21 mouse cellular contexts compared by ENCODE assay signal in genomic region chr7:130535174-130535573, GRCm38 (mm10). TPM values are rescaled to one million over a fixed set of nuclear protein-coding genes. Genes with fewer than 3 reads are reported as not detected.
DNase-seq lines count a peak whose midpoint lies in the region; ATAC-seq and TF ChIP-seq lines count a peak whose summit lies in the region.
"Had no signal": no experiment of that assay in that cellular context is flagged by ENCODE, and none has a peak within 500 bp of the region (broad histone marks: within the 10 kb centered on the region; RNA-seq: fewer than 3 reads in every experiment).

No protein-coding gene starts in this region.

- peak; percentile 50 for TF ChIP-seq CTCF in intestine, postnatal 0 days (IDR thresholded peaks at IDR 0.05; ENCODE audit: low read depth)
- peak; percentile 38 for TF ChIP-seq CTCF in lung, postnatal 0 days (IDR thresholded peaks at IDR 0.05)
- TF ChIP-seq CTCF in small intestine, adult 2 months (IDR thresholded peaks at IDR 0.05; ENCODE audit: extremely low read depth, insufficient read length, insufficient replicate concordance, low read depth, low read length) = peak; percentile 6; the same call in 1 of the 2 replicates
- no peak for TF ChIP-seq CTCF in thymus, adult 2 months (IDR thresholded peaks at IDR 0.05; ENCODE audit: borderline replicate concordance, control insufficient read depth, extremely low read depth, insufficient read depth, low read length, poor library complexity)

- H3K4me1 ChIP-seq in intestine, postnatal 0 days (replicated peaks; ENCODE audit: control insufficient read depth, insufficient read depth, low read length) = no peaks in the 10 kb centered on the region
- no peaks in the 10 kb centered on the region for H3K4me1 ChIP-seq in intestine, embryonic 15.5 days (replicated peaks)
- no peaks in the 10 kb centered on the region for H3K4me1 ChIP-seq in lung, postnatal 0 days (ENCODE audit: insufficient read depth, low read depth, low read length)
- peaks cover 3% of the 10 kb centered on the region for H3K4me1 ChIP-seq in small intestine, adult 2 months (ENCODE audit: control insufficient read depth, insufficient read depth, insufficient read length, low read length)
- no peaks in the 10 kb centered on the region for H3K4me1 ChIP-seq in thymus, adult 2 months (replicated peaks; ENCODE audit: control insufficient read depth, insufficient read depth, low read length)
- H3K4me1 ChIP-seq: embryonic facial prominence, embryonic 12.5 days; limb, embryonic 10.5 days; stomach, embryonic 15.5 days had no signal

- TF ChIP-seq EP300 in lung, postnatal 0 days (IDR thresholded peaks at IDR 0.05) = no peak

- WGBS in intestine, postnatal 0 days = 88% methylated on average over 4 of the region's 4 CpGs
- WGBS in intestine, embryonic 15.5 days = 84% methylated on average over 4 of the region's 4 CpGs
- 83% methylated on average over 4 of the region's 4 CpGs for WGBS in lung, postnatal 0 days
- WGBS in small intestine, adult 2 months = 78% methylated on average over 4 of the region's 4 CpGs
- 83% methylated on average over 4 of the region's 4 CpGs for WGBS in thymus, adult 2 months

- H3K27ac ChIP-seq in intestine, postnatal 0 days (ENCODE audit: low read depth, low read length) = no peak overlapping the region
- no peak overlapping the region for H3K27ac ChIP-seq in intestine, embryonic 15.5 days
- H3K27ac ChIP-seq in lung, postnatal 0 days (ENCODE audit: low read length) = no peak overlapping the region
- H3K27ac ChIP-seq in small intestine, adult 2 months (ENCODE audit: insufficient read depth, low read depth, low read length) = no peak overlapping the region
- H3K27ac ChIP-seq in thymus, adult 2 months (ENCODE audit: control insufficient read depth, insufficient read depth, low read length) = no peak overlapping the region
- H3K27ac ChIP-seq: embryonic facial prominence, embryonic 12.5 days; hindbrain, embryonic 15.5 days; limb, embryonic 10.5 days; liver, embryonic 14.5 days; stomach, embryonic 15.5 days had no signal

- no peaks in the 10 kb centered on the region for H3K27me3 ChIP-seq in intestine, postnatal 0 days (replicated peaks; ENCODE audit: control insufficient read depth, insufficient read depth, low read length)
- H3K27me3 ChIP-seq in intestine, embryonic 15.5 days (replicated peaks) = no peaks in the 10 kb centered on the region
- no peaks in the 10 kb centered on the region for H3K27me3 ChIP-seq in lung, postnatal 0 days (replicated peaks; ENCODE audit: insufficient read depth, low read length)
- no peaks in the 10 kb centered on the region for H3K27me3 ChIP-seq in small intestine, adult 2 months (ENCODE audit: control insufficient read depth, insufficient read depth, low read length)
- no peaks in the 10 kb centered on the region for H3K27me3 ChIP-seq in thymus, adult 2 months (ENCODE audit: control insufficient read depth, insufficient read depth, low read length)
- H3K27me3 ChIP-seq: embryonic facial prominence, embryonic 12.5 days; hindbrain, embryonic 15.5 days; stomach, embryonic 15.5 days had no signal

- H3K9ac ChIP-seq in intestine, postnatal 0 days (ENCODE audit: low read depth, low read length) = no peak overlapping the region
- no peak overlapping the region for H3K9ac ChIP-seq in intestine, embryonic 15.5 days
- H3K9ac ChIP-seq in lung, postnatal 0 days (replicated peaks; ENCODE audit: low read depth) = no peak overlapping the region
- H3K9ac ChIP-seq: embryonic facial prominence, embryonic 12.5 days; hindbrain, embryonic 15.5 days; liver, embryonic 14.5 days; stomach, embryonic 15.5 days had no signal

- H3K36me3 ChIP-seq in intestine, postnatal 0 days (ENCODE audit: control insufficient read depth, insufficient read depth) = peaks cover 59% of the 10 kb centered on the region
- H3K36me3 ChIP-seq in intestine, embryonic 15.5 days = peaks cover 31% of the 10 kb centered on the region
- H3K36me3 ChIP-seq in lung, postnatal 0 days (ENCODE audit: insufficient read depth, low read length) = peaks cover 24% of the 10 kb centered on the region
- H3K36me3 ChIP-seq in small intestine, adult 2 months (ENCODE audit: control insufficient read depth, insufficient read depth, low read length) = peaks cover 50% of the 10 kb centered on the region
- H3K36me3 ChIP-seq in thymus, adult 2 months (ENCODE audit: control insufficient read depth, insufficient read depth, low read length) = peaks cover 51% of the 10 kb centered on the region

- no peak for TF ChIP-seq POLR2A in small intestine, adult 2 months (IDR thresholded peaks at IDR 0.05; ENCODE audit: low read depth, low read length)
- no peak for TF ChIP-seq POLR2A in thymus, adult 2 months (IDR thresholded peaks at IDR 0.05; ENCODE audit: control insufficient read depth, extremely low read depth, insufficient read depth, low read length, poor library complexity)

- H3K9me3 ChIP-seq in intestine, postnatal 0 days (ENCODE audit: control insufficient read depth) = no peaks in the 10 kb centered on the region
- no peaks in the 10 kb centered on the region for H3K9me3 ChIP-seq in intestine, embryonic 15.5 days
- H3K9me3 ChIP-seq in lung, postnatal 0 days (ENCODE audit: low read length) = no peaks in the 10 kb centered on the region
- H3K9me3 ChIP-seq: embryonic facial prominence, embryonic 12.5 days; hindbrain, embryonic 15.5 days; limb, embryonic 10.5 days; stomach, embryonic 15.5 days had no signal

- H3K4me2 ChIP-seq in intestine, postnatal 0 days (replicated peaks; ENCODE audit: low read depth) = no peak overlapping the region
- no peak overlapping the region for H3K4me2 ChIP-seq in intestine, embryonic 15.5 days (replicated peaks)
- H3K4me2 ChIP-seq in lung, postnatal 0 days (replicated peaks; ENCODE audit: low read depth, low read length) = no peak overlapping the region
- H3K4me2 ChIP-seq: embryonic facial prominence, embryonic 12.5 days; hindbrain, embryonic 15.5 days; stomach, embryonic 15.5 days had no signal

- DNase-seq in lung, postnatal 0 days (ENCODE audit: low spot score) = no peak
- no peak for DNase-seq in lung, postnatal 25 days (ENCODE audit: low spot score)
- DNase-seq in NIH3T3 (ENCODE audit: low read depth) = peak; percentile 65
- no peak for DNase-seq in thymus, adult 2 months
- DNase-seq: adrenal gland, postnatal 10 days; cerebellum, adult 8-10 months; heart, postnatal 14 days; kidney, adult 18-20 months; kidney, postnatal 4 days; lung, postnatal 36 days; retina, postnatal 1 day had no signal

- ATAC-seq in intestine, postnatal 0 days = no peak
- ATAC-seq in intestine, embryonic 15.5 days = no peak
- no peak for ATAC-seq in lung, postnatal 0 days
- ATAC-seq: CD4-positive, CD25-positive, alpha-beta regulatory T cell, adult 4 months; forebrain, embryonic 16.5 days had no signal

- no peak overlapping the region for H3K4me3 ChIP-seq in intestine, postnatal 0 days (ENCODE audit: low read depth, low read length)
- no peak overlapping the region for H3K4me3 ChIP-seq in intestine, embryonic 15.5 days (replicated peaks)
- no peak overlapping the region for H3K4me3 ChIP-seq in lung, postnatal 0 days (ENCODE audit: low read depth, low read length)
- H3K4me3 ChIP-seq in small intestine, adult 2 months (ENCODE audit: low read depth, low read length) = no peak overlapping the region
- no peak overlapping the region for H3K4me3 ChIP-seq in thymus, adult 2 months (ENCODE audit: control insufficient read depth, insufficient read depth, low read length)
- H3K4me3 ChIP-seq: embryonic facial prominence, embryonic 12.5 days; hindbrain, embryonic 15.5 days; limb, embryonic 10.5 days; stomach, embryonic 15.5 days had no signal

RNA-seq across cellular contexts. Expression of gene Ate1, which starts 15.0 kb away (rescaled TPM):
- 59.4 and 60.8 TPM in 2 replicates for polyA plus RNA-seq in intestine, postnatal 0 days (2015; fragmentation: Nextera tagmentation; extraction: Ambion mirVana)
- 53.9 and 57.5 TPM in 2 replicates for polyA plus RNA-seq in intestine, embryonic 15.5 days (2015; fragmentation: Nextera tagmentation; extraction: Ambion mirVana)
- polyA plus RNA-seq in lung, postnatal 0 days (2015; fragmentation: Nextera tagmentation; extraction: Ambion mirVana) = 69.5 and 78.2 TPM in 2 replicates
- 2.8 and 3.3 TPM in 2 replicates for polyA plus RNA-seq in small intestine, adult 2 months (2012; rRNA removed)
- polyA plus RNA-seq in thymus, adult 2 months (2012; rRNA removed) = 6.5 and 9.0 TPM in 2 replicates

RNA-seq across cellular contexts. Expression of gene Nsmce4a, which starts 37.7 kb away (rescaled TPM):
- 100 and 101 TPM in 2 replicates for polyA plus RNA-seq in intestine, postnatal 0 days (2015; fragmentation: Nextera tagmentation; extraction: Ambion mirVana)
- 138 and 146 TPM in 2 replicates for polyA plus RNA-seq in intestine, embryonic 15.5 days (2015; fragmentation: Nextera tagmentation; extraction: Ambion mirVana)
- 101 and 108 TPM in 2 replicates for polyA plus RNA-seq in lung, postnatal 0 days (2015; fragmentation: Nextera tagmentation; extraction: Ambion mirVana)
- 39.9 and 62.9 TPM in 2 replicates for polyA plus RNA-seq in small intestine, adult 2 months (2012; rRNA removed)
- polyA plus RNA-seq in thymus, adult 2 months (2012; rRNA removed) = 72.1 and 110 TPM in 2 replicates

RNA-seq across cellular contexts. Expression of gene Tacc2, which starts 42.1 kb away (rescaled TPM):
- 27.7 TPM in 2 replicates for polyA plus RNA-seq in intestine, postnatal 0 days (2015; fragmentation: Nextera tagmentation; extraction: Ambion mirVana)
- polyA plus RNA-seq in intestine, embryonic 15.5 days (2015; fragmentation: Nextera tagmentation; extraction: Ambion mirVana) = 27.2 and 27.8 TPM in 2 replicates
- 18.9 and 19.8 TPM in 2 replicates for polyA plus RNA-seq in lung, postnatal 0 days (2015; fragmentation: Nextera tagmentation; extraction: Ambion mirVana)
- 25.9 and 57.5 TPM in 2 replicates for polyA plus RNA-seq in small intestine, adult 2 months (2012; rRNA removed)
- polyA plus RNA-seq in thymus, adult 2 months (2012; rRNA removed) = 31.9 and 41.1 TPM in 2 replicates
